Mouse (Mus musculus) brain, embryonic 14.5 days (tissue): ENCODE results near the gene Zfp148.

Source experiments
- CTCF ChIP-seq: fragments of 200-500 bp; IDR thresholded peaks from 2 replicates; pipeline ENCODE4 v1.5.1; 2012; ENCODE audit warnings: inconsistent platforms, mild to moderate bottlenecking, moderate library complexity, borderline replicate concordance; ENCODE audit not compliant: insufficient read depth, insufficient read length; ENCODE audit errors: extremely low read depth
- POLR2A ChIP-seq: fragments of 200-500 bp; IDR thresholded peaks from 2 replicates; pipeline ENCODE4 v1.6.1; 2012; ENCODE audit warnings: mild to moderate bottlenecking, inconsistent platforms, borderline replicate concordance; ENCODE audit not compliant: poor library complexity, insufficient read depth, insufficient read length, severe bottlenecking; ENCODE audit errors: extremely low read depth

DNA sequence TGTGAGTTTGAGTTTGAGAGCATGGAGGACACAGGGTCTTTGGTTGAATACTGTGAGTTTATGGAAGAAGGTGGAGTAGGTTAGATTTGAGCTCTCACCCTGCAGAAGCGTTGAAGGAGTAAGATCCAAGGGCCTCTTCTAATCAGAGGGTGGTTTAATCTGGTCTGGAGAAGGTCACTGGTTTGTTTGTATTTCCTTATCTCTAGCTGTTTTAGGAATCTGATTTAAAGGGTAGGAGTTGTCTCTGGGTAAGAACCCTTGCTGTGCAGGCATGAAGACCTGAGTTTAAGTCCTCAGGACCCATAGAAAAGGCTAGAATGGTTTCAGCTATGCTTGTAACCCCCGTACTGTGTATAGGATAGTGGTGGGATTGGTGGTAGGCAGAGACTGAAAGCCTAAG is 6.4 kb downstream of the Zfp148 start:
- TF ChIP-seq POLR2A (no peak), CTCF (no peak)
